Mouse (Mus musculus) embryonic fibroblast, embryonic 13.5 days (primary cell): ENCODE measurements around the gene Immp2l. TPM values are rescaled to one million over a fixed set of nuclear protein-coding genes. Genes with fewer than 3 reads are reported as not detected.
A peak's percentile ranks its signal among the peaks of the same experiment; 100 is the strongest.
"Not testable (repeated sequence)": the region's sequence is repeated elsewhere in the genome, so short reads cannot be mapped to it uniquely, and the experiment has no call there.

Experiments
- H3K27ac ChIP-seq: 2 replicates; pipeline ENCODE4 v1.5.1; 2012; ENCODE audit warnings: low read length, control low read depth, inconsistent platforms; ENCODE audit not compliant: insufficient read depth
- H3K4me1 ChIP-seq: 2 replicates; pipeline ENCODE4 v1.6.1; 2011; ENCODE audit warnings: low read length; ENCODE audit not compliant: control insufficient read depth, insufficient read depth
- H3K4me3 ChIP-seq: 2 replicates; pipeline ENCODE4 v1.5.1; 2011; ENCODE audit warnings: mild to moderate bottlenecking, control low read depth, low read length; ENCODE audit not compliant: insufficient read depth
- CTCF ChIP-seq: IDR thresholded peaks from 2 replicates; pipeline ENCODE4 v1.5.1; 2011; ENCODE audit warnings: mild to moderate bottlenecking, control low read depth, low read length, moderate library complexity, borderline replicate concordance; ENCODE audit not compliant: insufficient read depth
- POLR2A ChIP-seq: IDR thresholded peaks from 2 replicates; pipeline ENCODE4 v1.6.1; 2011; ENCODE audit warnings: low read depth, mild to moderate bottlenecking, control low read depth, low read length, moderate library complexity
- polyA plus RNA-seq: library from polyadenylated mRNA; stranded (reverse); fragments of >200 nt; gene quantifications from 2 replicates; pipeline ENCODE4 v1.2.4, GENCODE M21; 2011; ENCODE audit warnings: low read depth; ENCODE audit not compliant: missing spikeins, insufficient read length

Immp2l gene
- polyA plus RNA-seq, 1 experiment = 2.9 TPM

DNA sequence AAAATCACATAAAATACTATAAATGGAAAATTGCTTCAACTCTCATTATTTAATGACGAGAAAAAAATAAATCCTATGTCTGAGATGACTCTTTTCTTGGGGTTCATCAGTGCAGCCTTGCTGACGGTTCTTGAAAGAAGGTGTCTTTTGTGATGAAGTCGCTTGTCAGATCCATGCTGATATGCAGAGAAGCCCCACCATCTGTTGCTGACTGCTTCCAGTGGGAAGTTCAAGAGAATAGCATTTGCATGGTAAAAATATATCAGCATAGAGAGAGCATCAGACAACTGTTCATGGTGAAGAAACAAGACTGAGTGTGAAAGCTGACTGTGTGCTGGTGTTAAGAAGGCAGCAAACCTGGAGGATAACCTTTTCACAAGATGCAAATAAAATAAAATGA is 719.0 kb downstream of the Immp2l start:
- TF ChIP-seq CTCF (no peak), POLR2A (no peak)
- Histone ChIP-seq H3K27ac (no peak overlapping the region), H3K4me1 (no peaks in the 10 kb centered on the region), H3K4me3 (no peak overlapping the region)

DNA sequence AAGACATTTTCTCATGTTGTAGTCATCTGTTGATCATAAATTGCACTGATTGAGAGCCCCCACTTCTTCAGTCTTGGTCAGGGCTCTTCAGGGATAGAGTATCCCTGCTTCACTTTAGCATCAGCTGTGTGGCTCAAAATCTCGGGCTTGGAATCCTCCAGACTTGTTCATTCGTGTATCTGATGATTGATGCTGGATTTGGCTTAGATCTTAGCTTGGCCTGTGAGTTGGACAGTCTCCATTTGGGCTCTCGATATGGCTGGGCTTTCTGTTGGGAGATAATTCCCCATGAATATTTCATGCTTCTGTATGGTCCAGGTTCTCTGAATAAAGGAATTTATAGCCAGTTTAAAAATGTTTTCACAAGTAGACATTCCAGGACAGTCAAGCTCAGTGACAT is 739.5 kb downstream of the Immp2l start:
- no peak overlapping the region for H3K4me3 ChIP-seq
- TF ChIP-seq POLR2A (no peak), CTCF (no peak)

DNA sequence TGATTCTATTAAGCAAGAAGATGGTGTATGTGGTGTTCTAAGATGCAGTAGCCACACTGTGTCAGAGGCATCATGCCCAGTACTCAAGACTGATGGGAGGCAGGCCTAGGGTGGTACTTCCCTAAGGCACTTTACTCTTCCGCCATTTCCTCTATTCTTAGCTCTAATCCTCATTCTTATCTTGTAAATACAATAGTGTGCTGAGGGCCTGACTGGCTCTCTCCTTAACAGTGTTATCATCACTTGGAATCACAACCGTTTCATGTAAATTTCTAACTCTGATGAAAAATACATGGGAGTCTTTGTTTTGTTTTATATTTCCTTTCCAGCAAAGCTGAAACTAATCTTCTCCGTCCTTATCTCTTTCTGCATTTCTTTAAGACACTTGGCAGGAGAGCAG is 750.1 kb downstream of the Immp2l start:
- H3K4me3 ChIP-seq = no peak overlapping the region
- TF ChIP-seq POLR2A (no peak), CTCF (no peak)
- H3K4me1 ChIP-seq = no peaks in the 10 kb centered on the region
- no peak overlapping the region for H3K27ac ChIP-seq

More for the DNA sequence above, 739.5 kb downstream of the Immp2l start:
- no peaks in the 10 kb centered on the region for H3K4me1 ChIP-seq
- no peak overlapping the region for H3K27ac ChIP-seq

DNA sequence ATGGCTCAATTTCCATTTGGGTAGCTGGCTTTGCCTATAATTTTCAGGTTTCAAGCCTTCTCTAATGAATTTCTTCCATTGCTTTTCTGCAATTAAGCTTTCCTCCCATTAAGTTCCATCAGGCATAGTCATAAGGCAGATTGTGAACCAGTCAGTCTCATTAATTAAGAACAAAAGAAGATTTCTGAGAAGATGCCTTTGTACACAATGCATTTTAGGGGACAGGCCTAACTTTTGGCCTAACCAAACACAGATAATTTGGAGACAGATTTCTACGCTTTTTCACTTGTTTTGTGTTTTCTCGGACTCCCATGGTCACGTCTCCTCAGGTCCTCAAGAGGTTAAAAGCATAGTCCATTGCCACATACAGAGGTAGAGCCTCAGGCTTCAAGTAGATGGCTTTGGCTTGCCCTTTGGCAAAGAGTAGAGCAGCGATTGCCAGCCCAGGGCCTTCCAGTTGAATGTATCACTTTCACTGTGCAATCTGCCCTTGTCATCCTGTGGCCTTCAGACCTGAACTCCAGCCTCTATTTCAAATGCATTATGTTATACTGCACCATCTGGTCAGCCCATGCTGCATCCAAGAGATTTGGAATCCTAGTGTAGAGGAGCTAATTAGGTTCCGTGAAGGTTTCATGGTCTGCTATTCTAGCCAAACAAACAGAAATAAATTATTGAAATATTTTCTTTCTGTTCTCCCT is 750.9 kb downstream of the Immp2l start:
- H3K4me3 ChIP-seq = no peak overlapping the region
- no peaks in the 10 kb centered on the region for H3K4me1 ChIP-seq
- H3K27ac ChIP-seq = no peak overlapping the region
- TF ChIP-seq CTCF (no peak), POLR2A (no peak)

DNA sequence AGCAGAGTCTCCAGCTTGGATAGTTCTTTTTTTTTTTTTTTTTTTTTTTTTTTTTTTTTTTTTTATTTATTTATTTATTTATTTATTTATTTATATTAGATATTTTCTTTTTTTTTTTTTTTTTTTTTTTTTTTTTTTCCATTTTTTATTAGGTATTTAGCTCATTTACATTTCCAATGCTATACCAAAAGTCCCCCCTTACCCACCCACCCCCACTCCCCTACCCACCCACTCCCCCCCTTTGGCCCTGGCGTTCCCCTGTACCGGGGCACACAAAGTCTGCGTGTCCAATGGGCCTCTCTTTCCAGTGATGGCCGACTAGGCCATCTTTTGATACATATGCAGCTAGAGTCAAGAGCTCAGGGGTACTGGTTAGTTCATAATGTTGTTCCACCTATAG is 753.9 kb downstream of the Immp2l start:
- not testable (repeated sequence) for H3K4me3 ChIP-seq, H3K27ac ChIP-seq, H3K4me1 ChIP-seq

DNA sequence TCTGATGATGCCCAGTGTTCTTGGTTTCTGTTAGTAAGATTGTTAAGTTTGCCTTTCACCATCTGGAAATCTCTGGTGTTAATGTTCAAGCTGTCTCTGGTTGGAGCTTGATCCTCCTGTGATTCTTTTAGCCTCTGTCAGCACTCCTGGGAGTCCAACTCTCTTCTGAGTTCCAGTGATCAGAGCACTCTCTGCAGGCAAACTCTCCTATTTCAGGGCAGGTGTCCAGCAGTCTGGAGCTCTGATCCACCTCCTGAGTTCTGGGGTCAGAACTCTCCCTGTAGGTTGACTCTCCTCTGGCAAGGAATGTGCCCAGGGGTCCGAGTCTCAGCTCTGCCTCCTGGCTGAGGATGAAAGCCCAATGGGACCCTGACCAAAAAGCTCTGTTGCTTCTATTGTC is 769.8 kb downstream of the Immp2l start:
- H3K4me1 ChIP-seq, H3K27ac ChIP-seq, H3K4me3 ChIP-seq: not testable (repeated sequence)

DNA sequence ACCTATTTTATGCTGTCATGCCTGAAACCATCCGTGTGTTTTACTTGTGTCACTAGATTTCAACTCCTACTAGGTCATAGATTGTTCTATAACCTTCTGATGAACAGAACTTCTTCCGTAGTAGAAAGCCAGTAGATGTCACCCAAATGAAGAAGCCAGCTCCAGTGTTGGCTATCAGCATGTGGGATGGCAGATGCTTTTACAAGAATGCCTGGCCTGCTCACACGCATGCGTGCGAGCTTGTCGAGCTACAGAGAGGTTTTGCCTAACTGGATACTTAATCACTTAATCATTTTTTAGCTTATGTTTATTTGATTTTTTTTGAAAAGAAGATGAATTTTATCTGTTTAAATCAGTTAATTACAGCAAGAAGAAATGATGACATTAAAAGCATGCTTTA is 805.6 kb downstream of the Immp2l start:
- TF ChIP-seq CTCF (no peak), POLR2A (no peak)
- Histone ChIP-seq H3K27ac (no peak overlapping the region), H3K4me1 (no peaks in the 10 kb centered on the region), H3K4me3 (no peak overlapping the region)

DNA sequence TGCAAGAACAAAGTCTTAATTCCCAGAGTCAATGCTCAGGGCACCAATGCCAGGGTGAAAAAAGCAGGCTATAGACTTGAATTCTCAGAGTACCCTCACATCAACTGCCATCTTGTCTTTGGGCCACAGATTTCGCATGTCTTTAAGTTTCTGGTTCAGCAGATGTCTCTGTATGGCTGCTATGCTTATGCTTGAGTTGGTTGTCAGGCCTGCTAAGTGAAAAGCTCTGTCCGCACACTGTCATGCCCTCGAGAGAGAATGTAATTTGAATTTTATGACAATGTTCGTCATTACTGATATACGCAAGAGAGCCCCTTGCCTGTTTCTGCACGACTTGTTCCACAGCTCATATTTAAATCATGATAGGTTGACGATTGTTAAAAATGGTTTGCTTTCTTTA is 807.8 kb downstream of the Immp2l start:
- no peak overlapping the region for H3K4me3 ChIP-seq
- TF ChIP-seq POLR2A = no peak
- no peak for TF ChIP-seq CTCF
- no peaks in the 10 kb centered on the region for H3K4me1 ChIP-seq
- H3K27ac ChIP-seq = no peak overlapping the region

DNA sequence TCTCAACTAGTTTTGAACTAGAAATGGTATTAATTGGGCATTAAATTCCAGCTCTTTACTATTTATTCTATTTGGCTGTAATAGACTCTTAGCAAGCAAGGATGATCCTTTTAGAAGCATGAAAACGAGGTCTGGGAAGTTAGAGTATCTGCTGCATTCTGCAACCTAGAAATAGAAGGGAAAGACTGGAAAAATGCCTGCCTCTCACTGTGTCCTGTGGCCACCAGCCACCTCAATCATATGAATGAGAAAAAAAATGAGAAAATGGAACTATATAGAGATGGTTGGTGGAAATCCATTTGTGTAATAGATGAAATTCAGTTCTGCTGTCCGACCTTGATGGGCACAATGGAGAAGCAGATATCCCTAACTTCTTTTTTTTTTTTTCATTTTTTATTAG is 810.8 kb downstream of the Immp2l start:
- H3K4me3 ChIP-seq = no peak overlapping the region
- H3K27ac ChIP-seq = no peak overlapping the region
- no peak for TF ChIP-seq POLR2A
- TF ChIP-seq CTCF = no peak
- no peaks in the 10 kb centered on the region for H3K4me1 ChIP-seq

DNA sequence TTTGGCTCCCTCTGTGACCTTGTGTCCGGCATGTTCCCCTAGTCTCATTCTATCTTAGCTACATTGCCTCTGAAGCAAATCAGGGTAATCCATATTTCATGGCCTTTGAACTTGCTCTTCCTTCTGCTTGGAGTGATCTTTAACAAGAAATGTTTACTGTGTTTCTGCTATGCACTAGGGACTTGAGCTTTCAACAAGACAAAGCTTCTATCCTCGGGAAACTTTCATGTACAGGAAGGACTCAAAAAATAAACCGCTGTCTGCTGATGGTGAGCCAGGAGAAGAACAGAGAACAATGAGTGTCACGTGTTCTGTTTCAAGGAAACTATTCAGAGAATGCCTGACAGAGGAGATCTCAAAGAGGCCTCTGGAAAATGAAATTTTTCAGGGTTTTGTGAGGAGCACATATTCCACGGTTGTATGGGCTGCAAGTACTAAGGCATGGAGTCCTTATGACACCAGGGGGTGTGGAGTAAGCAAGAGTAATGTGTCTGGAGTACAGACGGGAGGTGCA is 814.5 kb downstream of the Immp2l start:
- TF ChIP-seq CTCF (no peak), POLR2A (no peak)
- H3K4me3 ChIP-seq = no peak overlapping the region

DNA sequence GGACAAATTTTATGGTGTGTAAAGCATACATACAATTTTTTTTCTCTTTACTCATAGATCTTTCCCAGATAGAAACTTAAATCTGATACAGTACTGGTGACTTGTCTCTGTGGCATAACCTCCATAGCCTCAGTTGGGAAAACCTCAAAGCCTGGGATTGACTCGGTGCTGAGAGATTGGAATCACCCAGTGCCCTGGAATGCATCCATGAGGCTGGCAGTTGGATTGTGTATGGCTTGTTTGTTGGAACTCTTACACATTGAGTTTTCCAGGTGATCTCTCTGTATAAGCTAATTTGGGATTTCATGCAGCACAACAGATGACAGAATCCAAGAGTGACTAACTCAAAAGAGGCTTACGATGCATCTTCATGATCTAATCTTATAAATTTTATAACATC is 815.4 kb downstream of the Immp2l start:
- no peak for TF ChIP-seq POLR2A
- TF ChIP-seq CTCF = no peak
- Histone ChIP-seq H3K4me1 (no peaks in the 10 kb centered on the region), H3K4me3 (no peak overlapping the region), H3K27ac (0 out of 2 replicates have a peak overlapping the region, but pooled peaks have one; percentile 40)

More for the DNA sequence above, 814.5 kb downstream of the Immp2l start:
- Histone ChIP-seq H3K27ac (peak overlapping the region; percentile 40; the same call in 1 of the 2 replicates), H3K4me1 (no peaks in the 10 kb centered on the region)
